Mouse (Mus musculus): ENCODE results near the gene Zfp69. TPM values are rescaled to one million over a fixed set of nuclear protein-coding genes. Genes with fewer than 3 reads are reported as not detected.

The Zfp69 gene
- 5.4 TPM for polyA plus RNA-seq (2017; shearing (Covaris generic))

DNA sequence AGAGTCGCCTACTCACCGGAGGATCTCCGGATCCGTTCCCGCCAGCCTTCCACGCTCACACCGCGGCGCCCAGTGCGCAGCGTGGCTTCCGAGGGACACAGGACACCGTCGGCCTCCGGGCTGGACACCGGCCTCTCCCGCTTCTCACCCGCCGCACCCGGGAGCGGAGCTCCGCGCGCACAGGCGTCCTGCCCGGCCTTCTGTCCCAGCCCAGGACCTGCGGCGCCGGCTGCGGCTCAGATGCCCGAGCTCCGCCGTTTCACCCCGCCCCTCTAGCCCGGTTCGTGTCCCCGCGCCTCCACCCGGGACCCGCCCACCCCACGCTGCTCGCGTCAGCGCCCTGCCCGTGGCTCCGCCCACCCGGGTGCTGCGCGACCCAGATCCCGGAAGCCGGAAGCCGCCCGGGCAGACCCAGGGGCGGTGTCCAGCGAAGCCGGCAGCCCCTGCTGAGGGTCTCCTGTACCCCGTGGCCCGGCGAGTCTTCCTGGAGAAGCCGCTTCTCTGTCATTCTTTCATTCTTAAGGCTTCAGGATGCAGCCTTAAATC, at the start of gene Zfp69:
Zfp69 (minus strand) TSS at position 272 of the 546 bp plus-strand sequence.

DNA sequence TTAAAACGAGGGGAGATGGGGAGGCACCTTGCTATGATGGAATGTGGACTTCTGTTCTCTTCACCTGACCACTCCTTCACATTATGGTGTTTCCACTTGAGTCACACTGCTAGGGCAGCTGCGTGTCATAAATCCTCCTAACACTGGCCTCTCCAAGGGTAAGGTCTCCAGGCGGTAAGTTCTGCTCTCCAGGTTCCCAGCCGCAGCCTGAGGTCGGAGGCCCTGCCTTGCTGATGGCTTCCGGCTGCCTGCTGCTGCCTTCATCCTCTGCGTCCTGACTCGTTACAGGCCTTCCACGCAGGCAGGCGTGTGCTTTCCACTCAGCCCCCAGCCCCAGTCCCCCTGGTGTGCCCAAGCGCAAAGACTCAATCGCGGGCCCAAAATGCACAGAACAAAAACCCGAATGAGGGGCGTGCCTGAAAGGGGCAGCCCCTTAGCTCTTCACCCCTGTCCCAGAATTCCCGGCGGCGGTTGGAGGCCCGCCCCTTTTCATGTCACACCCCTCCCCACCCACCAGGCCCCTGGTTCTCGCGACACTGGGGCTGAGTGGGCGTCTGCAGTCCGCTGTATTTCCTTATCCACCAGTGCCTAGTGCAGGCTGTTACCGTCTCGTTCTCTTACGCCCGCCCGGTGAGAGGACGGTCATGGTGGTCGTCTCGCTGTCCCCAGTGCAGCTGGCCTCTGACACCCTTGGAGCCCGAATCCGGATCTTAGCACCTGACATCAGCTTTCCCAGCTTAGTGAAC, 26.8 kb downstream of the Zfp69 start, which contains the start of gene Exo5:
Exo5 (minus strand) TSS at position 464 of the 746 bp plus-strand sequence.

Other genes starting within 250 kb of the Zfp69 start
- gene Kcnq4, start 203.1 kb downstream of the Zfp69 start, polyA plus RNA-seq (2017; shearing (Covaris generic)): not detected
- gene Nfyc, start 120.1 kb downstream of the Zfp69 start, polyA plus RNA-seq (2017; shearing (Covaris generic)): 100 TPM
- gene Rims3, start 96.9 kb downstream of the Zfp69 start, polyA plus RNA-seq (2017; shearing (Covaris generic)): 0.97 TPM
- 8.6 TPM for gene Exo5, start 26.7 kb downstream of the Zfp69 start, polyA plus RNA-seq (2017; shearing (Covaris generic))
- 74.7 TPM for gene Smap2, start 65.5 kb upstream of the Zfp69 start, polyA plus RNA-seq (2017; shearing (Covaris generic))
- gene Col9a2, start 87.7 kb upstream of the Zfp69 start, polyA plus RNA-seq (2017; shearing (Covaris generic)): not detected
- 36.1 TPM for gene Zmpste24, start 146.5 kb upstream of the Zfp69 start, polyA plus RNA-seq (2017; shearing (Covaris generic))
- gene Tmco2, start 157.5 kb upstream of the Zfp69 start, polyA plus RNA-seq (2017; shearing (Covaris generic)): not detected

Data from effector memory CD4-positive, alpha-beta T cell, adult 5 months (primary cell).